Mouse (Mus musculus): ENCODE results near the gene Tet2. TPM values are rescaled to one million over a fixed set of nuclear protein-coding genes. Genes with fewer than 3 reads are reported as not detected.

The Tet2 gene
- total RNA-seq, 2 experiments from 2014 or later: 47.9 to 58.6 TPM

DNA sequence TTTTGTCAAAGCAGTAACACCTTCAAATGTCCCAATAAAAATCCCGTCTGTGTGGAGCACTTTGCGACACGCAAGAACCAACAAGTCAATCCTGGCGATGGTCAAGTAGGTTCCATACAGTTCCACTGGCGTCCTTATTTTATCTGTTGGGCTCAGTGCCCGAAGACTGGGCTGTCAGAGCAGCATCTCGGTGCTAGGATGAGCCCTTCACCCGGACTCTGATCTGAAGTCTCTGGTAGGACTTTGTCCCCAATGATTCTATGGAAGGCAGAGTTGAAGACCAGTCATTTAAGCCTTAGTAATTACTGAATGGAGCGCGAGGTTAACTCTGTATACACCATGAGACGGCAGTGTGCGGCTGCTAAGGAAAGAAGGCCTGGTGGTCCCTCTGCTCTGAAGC is 30.6 kb downstream of the Tet2 start:
- intact Hi-C loops (cut with DNase I): no loop called here
- no peak for TF ChIP-seq CTCF (IDR thresholded peaks at IDR 0.05)
- H3K4me3 ChIP-seq: no peak overlapping the region
- no peak overlapping the region for H3K27ac ChIP-seq
- no peak for DNase-seq (ENCODE audit: extremely low spot score in 1 of 2, low spot score in 2 of 2)

DNA sequence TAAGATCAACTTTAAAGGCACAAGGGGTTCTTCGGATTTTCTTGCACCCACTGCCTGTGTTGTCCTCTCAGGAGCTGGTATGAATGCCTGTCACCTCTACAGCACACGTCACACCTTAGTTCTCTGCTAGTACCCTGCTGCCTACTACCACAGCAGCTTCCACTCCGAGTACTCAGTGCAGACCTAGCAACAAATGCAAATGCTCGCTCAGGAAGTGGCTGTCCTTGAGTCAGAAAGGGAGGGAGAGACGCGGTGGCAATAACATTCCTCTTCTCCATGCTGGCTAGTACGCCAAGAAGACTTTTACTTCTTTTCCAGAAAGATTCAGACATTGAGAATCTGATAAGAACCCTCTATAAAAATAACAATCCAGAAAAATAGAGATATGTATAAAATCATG is 31.5 kb downstream of the Tet2 start:
- intact Hi-C loops (cut with DNase I): no loop called here
- TF ChIP-seq CTCF (IDR thresholded peaks at IDR 0.05): no peak
- no peak for DNase-seq (ENCODE audit: extremely low spot score in 1 of 2, low spot score in 2 of 2)
- Histone ChIP-seq H3K4me3 (no peak overlapping the region), H3K27ac (no peak overlapping the region)

DNA sequence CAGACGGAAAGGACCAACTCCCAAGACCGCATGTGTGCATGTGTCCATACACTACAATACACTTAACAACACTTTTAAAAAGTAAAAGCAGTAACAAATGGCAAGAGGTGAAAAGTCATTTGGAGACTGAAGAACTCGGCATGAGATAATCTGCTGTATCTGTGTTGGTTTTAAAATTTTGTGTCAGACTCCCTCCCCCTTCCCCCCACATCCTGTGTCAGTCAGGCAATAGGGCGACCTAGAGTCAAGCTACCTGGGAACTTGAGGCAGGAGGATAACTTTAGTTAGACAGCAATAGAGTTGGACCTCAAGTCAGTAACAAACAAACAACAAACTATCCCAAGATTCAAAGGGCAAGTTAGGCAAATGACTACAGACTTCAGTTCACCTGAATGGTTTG is 34.6 kb downstream of the Tet2 start:
- DNase-seq (ENCODE audit: extremely low spot score in 1 of 2, low spot score in 2 of 2): no peak
- no peak for TF ChIP-seq CTCF (IDR thresholded peaks at IDR 0.05)
- no peak overlapping the region for H3K27ac ChIP-seq
- H3K4me3 ChIP-seq: no peak overlapping the region
- intact Hi-C loops (cut with DNase I): no loop called here

DNA sequence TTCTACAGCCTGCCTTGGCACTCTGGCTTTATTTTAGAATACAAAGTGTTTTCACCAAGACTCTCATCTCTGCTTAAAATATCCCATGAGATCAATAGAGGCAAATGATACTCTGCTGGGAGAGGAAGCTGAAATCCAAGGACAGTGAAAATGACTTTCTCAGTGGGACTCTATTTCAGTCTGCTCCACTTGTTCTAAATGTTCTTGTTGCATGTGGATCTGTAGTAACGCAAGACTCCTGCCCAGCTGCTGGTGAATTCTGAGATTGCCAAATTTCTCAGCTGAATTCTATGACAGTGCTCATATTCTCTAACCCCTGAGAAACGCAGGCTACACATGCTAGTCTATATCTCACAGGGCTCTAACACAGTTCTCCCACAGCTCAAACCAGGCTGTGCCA is 35.1 kb downstream of the Tet2 start:
- DNase-seq (ENCODE audit: extremely low spot score in 1 of 2, low spot score in 2 of 2): no peak
- intact Hi-C loops (cut with DNase I): no loop called here
- no peak for TF ChIP-seq CTCF (IDR thresholded peaks at IDR 0.05)
- H3K27ac ChIP-seq: no peak overlapping the region
- no peak overlapping the region for H3K4me3 ChIP-seq

DNA sequence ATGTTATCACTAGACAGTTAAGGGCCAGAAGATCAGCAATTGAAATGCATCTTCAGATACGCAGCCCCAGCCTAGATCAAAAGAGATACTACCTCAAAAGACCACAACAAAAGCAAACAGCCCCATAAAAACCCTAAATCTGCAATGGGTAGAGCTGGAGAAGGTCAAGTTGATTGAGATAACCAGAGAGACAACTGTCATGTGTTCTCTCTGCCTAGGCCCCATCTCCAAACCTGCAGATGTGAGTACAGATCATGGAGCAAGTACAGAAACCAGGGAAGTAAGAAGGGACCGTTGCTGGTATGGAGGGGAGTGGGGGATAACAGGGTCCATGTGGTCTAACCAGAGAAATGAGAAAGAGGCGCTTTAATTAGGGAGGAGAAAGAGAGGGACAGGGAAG is 36.1 kb downstream of the Tet2 start:
- Histone ChIP-seq H3K27ac (no peak overlapping the region), H3K4me3 (no peak overlapping the region)
- intact Hi-C loops (cut with DNase I): no loop called here
- no peak for TF ChIP-seq CTCF (IDR thresholded peaks at IDR 0.05)
- DNase-seq (ENCODE audit: extremely low spot score in 1 of 2, low spot score in 2 of 2): no peak

DNA sequence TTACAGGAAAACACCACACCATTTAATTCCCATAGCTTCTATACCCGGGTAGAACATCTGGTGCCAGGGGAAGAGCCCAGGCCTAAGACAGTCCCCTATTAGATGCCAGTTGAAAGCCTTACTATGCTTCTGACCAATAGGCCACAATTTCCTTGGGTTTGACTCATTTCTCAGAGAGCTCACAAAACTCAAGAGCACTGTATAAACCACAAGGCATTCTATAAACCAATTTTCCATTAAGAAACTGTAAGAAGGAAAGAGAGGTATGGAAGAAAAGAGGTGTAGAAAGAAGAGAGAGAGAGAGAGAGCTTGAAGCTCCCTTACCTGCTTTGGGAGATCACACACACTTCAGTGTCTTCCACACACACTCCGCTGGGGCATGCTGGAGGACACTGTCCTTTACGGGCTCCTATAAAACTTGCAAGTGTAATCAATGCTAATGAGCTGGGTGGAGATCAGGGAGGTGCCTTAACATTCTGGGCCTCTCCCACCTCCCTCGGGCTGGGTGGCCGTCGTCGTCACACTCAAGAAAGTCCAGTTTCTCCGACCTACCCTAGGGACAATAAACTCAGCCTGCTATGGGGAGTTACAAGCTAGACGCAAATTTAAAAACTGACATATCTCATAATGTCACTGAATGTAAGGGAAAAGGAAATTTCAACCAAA is 38.5 kb downstream of the Tet2 start:
- intact Hi-C loops (cut with DNase I): no loop called here
- H3K27ac ChIP-seq: no peak overlapping the region
- H3K4me3 ChIP-seq: no peak overlapping the region
- TF ChIP-seq CTCF (IDR thresholded peaks at IDR 0.05): no peak
- DNase-seq (ENCODE audit: extremely low spot score in 1 of 2, low spot score in 2 of 2): no peak

DNA sequence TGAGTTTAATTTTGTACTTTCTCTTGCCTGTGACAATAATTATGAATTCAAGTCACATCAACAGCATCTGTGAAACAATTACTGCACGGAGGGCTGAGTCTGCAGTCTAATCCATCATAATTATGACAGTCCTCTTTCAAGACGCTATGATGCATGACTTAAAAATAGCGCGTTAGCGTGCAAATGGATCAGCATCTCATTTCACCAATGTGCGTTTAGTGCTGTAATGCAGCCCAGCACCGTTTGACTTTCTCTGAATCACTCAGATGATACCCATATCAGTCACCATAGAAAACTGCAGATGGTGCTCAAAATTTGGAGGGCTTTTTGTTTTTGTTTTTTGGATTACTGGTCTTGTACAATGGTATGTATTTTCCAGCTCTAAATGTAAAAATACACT is 48.0 kb downstream of the Tet2 start:
- no peak for DNase-seq (ENCODE audit: extremely low spot score in 1 of 2, low spot score in 2 of 2)
- no peak overlapping the region for H3K27ac ChIP-seq
- no peak for TF ChIP-seq CTCF (IDR thresholded peaks at IDR 0.05)
- H3K4me3 ChIP-seq: no peak overlapping the region
- intact Hi-C loops (cut with DNase I): no loop called here

DNA sequence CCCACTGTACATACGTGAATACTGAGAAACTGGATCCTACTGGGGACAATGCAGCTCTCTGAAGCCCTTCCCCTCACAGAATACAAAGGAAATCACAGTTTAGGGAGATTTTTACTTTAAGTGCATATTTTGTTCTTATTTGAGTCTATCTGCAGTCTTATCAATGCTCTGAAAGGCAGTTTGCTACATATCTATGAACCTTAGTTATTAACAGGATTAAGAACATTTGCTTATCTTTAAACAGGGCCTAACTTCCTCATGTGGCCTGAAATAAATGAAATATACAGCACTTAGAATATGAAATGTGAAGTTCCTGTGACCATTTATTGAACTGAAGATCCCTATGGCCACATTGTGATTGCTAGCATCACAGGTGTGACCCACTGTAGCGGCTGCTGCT is 53.6 kb downstream of the Tet2 start:
- Histone ChIP-seq H3K4me3 (no peak overlapping the region), H3K27ac (no peak overlapping the region)
- no peak for DNase-seq (ENCODE audit: extremely low spot score in 1 of 2, low spot score in 2 of 2)
- intact Hi-C loops (cut with DNase I): no loop called here
- TF ChIP-seq CTCF (IDR thresholded peaks at IDR 0.05): no peak

DNA sequence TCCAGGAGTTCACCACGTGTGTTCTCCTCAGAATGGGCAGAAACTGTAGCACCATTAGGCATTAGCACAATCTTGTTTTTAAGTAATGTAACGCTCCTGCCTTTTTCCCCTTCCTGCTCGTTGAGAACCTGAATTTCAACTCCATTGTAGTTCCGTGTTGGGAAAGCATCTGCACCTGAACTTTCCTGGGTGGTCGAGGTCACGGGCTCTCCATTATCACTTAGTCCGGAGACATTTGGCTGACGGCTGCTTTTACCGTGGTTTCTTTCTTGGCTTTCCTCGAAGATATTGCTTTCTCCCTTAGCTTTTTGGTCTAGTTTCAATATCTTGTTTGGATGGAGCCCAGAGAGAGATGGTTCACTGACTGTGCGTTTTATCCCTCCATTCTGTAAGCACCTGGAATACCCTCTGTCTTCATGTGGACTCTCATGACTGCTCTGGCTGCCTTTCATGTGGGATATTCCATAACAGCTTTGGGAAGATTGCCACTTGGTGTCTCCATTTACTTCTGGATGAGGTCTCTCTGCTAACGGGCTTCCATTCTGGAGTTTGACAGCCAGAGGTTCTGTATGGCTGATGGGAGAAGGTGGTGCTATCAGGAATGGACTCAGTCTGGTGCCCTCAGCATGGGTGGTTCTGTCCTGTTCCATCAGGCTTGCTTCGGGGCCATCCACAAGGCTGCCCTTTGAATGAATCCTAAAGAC is 56.8 kb downstream of the Tet2 start:
- no peak for DNase-seq (ENCODE audit: extremely low spot score in 1 of 2, low spot score in 2 of 2)
- no peak for TF ChIP-seq CTCF (IDR thresholded peaks at IDR 0.05)
- intact Hi-C loops (cut with DNase I): loop anchor here (1.0 kb wide), 1 partner anchor 19 kb away; no protein-coding TSS in a partner anchor

DNA sequence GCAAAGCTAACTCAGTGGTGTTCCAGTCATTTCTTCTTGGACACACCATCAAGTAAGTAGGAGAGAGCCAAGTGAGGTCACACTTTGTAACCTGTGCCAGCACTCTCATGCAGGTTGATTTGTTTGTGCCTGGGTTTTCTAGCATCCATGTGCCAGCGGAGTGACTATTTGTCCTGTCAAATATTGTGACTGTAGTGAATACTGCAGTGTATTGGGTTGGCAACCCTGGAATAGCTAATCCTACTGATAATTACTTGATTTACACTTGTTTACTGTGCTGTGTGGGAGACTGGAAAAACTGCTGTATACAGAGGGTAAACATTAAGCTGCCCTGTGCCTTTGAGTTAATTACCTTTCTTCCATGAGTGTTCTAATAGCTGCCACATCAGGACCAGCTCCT is 62.1 kb downstream of the Tet2 start:
- H3K27ac ChIP-seq: no peak overlapping the region
- intact Hi-C loops (cut with DNase I): no loop called here
- H3K4me3 ChIP-seq: no peak overlapping the region
- no peak for TF ChIP-seq CTCF (IDR thresholded peaks at IDR 0.05)
- DNase-seq (ENCODE audit: extremely low spot score in 1 of 2, low spot score in 2 of 2): no peak

More for the DNA sequence above, 56.8 kb downstream of the Tet2 start:
- no peak overlapping the region for H3K4me3 ChIP-seq
- no peak overlapping the region for H3K27ac ChIP-seq

DNA sequence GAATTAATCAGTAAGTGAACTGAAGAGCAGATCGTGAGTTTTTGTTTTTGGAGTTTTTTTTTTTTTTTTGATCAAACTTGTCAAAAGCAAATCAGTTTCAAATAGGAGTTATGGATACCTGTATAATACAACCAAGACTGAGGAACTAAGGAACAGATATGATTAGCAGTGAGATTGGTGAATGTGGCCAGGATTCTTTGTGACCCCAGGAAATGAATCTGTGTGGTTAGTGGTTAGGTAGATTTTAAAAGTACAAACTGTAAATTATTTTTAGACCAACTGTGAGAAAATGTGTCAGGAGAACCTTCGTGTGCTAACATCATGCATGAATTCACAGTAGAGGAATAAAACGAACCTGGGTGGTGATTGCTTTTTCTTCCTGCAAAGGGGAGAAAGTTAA is 66.0 kb downstream of the Tet2 start:
- Histone ChIP-seq H3K27ac (no peak overlapping the region), H3K4me3 (no peak overlapping the region)
- intact Hi-C loops (cut with DNase I): no loop called here
- DNase-seq (ENCODE audit: extremely low spot score in 1 of 2, low spot score in 2 of 2): no peak
- TF ChIP-seq CTCF (IDR thresholded peaks at IDR 0.05): no peak

DNA sequence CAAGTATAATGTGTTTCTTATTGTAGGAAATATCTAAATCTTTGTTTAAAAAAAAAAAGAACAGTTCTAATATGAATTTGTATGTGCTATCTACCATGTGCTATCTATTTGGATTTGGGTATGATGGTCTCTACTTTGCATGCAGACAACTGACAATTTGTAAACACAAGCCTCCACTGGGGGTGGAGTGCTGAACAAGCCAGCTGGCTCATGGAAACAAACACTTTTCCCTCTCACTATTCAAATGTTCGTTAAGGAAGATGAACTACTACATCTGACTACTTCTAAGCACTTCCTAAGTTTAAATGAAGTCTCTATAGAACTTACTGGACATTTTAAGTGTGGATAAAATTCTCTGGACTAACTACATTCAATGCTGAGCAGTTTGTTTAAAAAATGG is 71.2 kb downstream of the Tet2 start:
- no peak overlapping the region for H3K27ac ChIP-seq
- intact Hi-C loops (cut with DNase I): no loop called here
- no peak for DNase-seq (ENCODE audit: extremely low spot score in 1 of 2, low spot score in 2 of 2)
- H3K4me3 ChIP-seq: no peak overlapping the region
- TF ChIP-seq CTCF (IDR thresholded peaks at IDR 0.05): no peak

DNA sequence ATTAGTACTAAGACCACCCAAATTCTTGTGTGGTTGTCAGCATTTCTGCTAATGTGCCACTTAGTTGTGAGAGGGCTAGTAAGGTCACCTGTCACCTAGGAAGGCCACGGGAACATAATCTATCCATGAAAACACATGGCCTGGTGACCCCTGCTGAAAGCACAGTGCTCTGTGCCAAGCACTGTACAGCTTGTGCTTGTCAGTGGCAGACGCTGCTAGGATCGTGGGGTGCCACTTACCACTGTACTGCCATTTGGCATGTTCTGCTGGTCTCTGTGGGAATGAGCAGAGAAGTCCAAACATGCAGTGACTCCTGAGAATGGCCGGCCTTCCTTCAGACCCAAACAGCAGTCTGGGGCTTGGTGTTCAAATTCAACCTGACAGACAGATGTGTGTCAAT is 73.8 kb downstream of the Tet2 start:
- no peak for TF ChIP-seq CTCF (IDR thresholded peaks at IDR 0.05)
- intact Hi-C loops (cut with DNase I): no loop called here
- no peak overlapping the region for H3K4me3 ChIP-seq
- DNase-seq (ENCODE audit: extremely low spot score in 1 of 2, low spot score in 2 of 2): no peak
- H3K27ac ChIP-seq: no peak overlapping the region
